Mouse (Mus musculus): ENCODE data around the gene Trhde. TPM values are rescaled to one million over a fixed set of nuclear protein-coding genes. Genes with fewer than 3 reads are reported as not detected.

Trhde gene
- polyA plus RNA-seq (2012; rRNA removed), result 0.54 TPM in 2 replicates

DNA sequence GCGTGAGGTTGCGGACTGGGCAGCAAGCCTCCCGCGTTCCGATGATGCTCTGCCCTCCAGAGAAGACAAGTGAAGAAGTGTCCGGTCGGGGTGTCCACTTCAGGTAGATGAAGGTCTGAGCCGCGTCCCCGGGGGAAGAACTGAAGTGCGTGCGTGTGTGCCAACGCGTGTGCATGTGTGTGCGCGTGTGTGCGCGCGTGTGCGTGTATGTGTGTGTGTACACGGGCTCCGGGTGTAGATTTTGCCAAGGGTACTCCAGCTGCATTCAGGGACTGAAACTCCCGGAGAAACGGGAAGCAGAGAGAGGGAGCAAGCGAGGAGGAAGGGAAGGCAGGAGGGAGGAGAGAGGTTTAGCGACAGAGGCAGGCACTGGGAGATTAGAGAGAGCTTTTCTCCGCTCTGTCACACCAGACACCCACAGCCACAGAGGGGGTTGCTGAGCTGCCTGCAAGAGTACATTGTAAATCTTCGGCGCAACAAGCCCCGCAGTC is at the start of gene Trhde:
Gene Trhde (minus strand): TSS at position 147 of the 491 bp plus-strand sequence.
- peak within 1 kb of the TSS; percentile 12 for H3K4me3 ChIP-seq (ENCODE audit: control insufficient read depth, low read depth, low read length)
- 0 out of 2 replicates have a peak, but pooled peaks cover 3% of the 10 kb centered on the region for H3K27me3 ChIP-seq (ENCODE audit: control insufficient read depth, insufficient read depth, low read length)
- H3K27ac ChIP-seq (ENCODE audit: control insufficient read depth, insufficient read depth, low read depth, low read length), result no peak within 1 kb of the TSS
- TF ChIP-seq POLR2A (IDR thresholded peaks at IDR 0.05; ENCODE audit: control insufficient read depth, low read depth, low read length) (no peak), CTCF (IDR thresholded peaks at IDR 0.05; ENCODE audit: control insufficient read depth, insufficient read depth, insufficient replicate concordance, low read depth, low read length) (no peak)
- peaks cover 18% of the 10 kb centered on the region for H3K4me1 ChIP-seq (ENCODE audit: control insufficient read depth, insufficient read depth, low read length)
- H3K36me3 ChIP-seq (ENCODE audit: control insufficient read depth, insufficient read depth, low read length), result no peaks in the 10 kb centered on the region

DNA sequence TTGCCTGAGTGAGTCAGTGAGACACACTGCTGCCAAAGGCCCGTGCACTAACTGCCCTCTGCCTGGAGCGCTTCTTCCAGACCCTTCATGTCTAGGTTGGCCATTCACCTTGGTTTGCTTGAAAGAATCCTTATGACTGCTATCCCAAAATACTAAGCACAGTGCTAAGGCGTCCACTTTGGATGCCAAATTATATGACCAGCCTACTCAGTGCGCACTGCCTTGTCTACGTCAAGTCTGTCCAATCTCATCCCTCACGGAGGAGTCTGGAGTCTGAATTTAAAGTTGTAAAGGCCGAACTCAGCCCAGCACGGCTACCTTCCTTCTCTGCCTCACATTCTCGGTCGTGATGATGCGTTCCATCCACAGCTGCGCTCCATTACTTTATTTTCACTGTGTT is 39.9 kb upstream of the Trhde start:
- no peak for TF ChIP-seq POLR2A (IDR thresholded peaks at IDR 0.05; ENCODE audit: control insufficient read depth, low read depth, low read length)
- no peak for TF ChIP-seq CTCF (IDR thresholded peaks at IDR 0.05; ENCODE audit: control insufficient read depth, insufficient read depth, insufficient replicate concordance, low read depth, low read length)
- H3K4me1 ChIP-seq (ENCODE audit: control insufficient read depth, insufficient read depth, low read length), result no peaks in the 10 kb centered on the region; the same call in 1 of the 2 replicates
- H3K27ac ChIP-seq (ENCODE audit: control insufficient read depth, insufficient read depth, low read depth, low read length), result no peak overlapping the region
- H3K27me3 ChIP-seq (ENCODE audit: control insufficient read depth, insufficient read depth, low read length), result no peaks in the 10 kb centered on the region
- H3K36me3 ChIP-seq (ENCODE audit: control insufficient read depth, insufficient read depth, low read length), result no peaks in the 10 kb centered on the region
- H3K4me3 ChIP-seq (ENCODE audit: control insufficient read depth, low read depth, low read length), result no peak overlapping the region

DNA sequence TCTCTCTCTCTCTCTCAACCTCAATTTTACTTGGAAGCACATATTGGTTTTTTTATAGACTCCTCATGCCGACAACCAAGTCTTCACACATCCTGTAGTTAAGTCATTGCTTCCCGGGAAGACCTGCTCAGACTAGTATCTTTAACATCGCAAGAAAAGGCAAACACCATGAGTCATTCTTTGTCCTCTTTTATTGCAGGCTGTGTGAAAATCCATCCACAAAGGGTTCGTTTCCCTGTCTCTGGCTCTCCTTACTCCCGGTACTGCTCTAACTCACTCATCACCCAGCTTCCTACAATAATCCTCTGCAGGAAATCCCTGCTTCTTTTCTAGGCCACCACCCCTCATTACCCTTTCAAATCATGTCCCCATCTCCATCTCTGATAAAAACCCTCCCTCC is 39.3 kb upstream of the Trhde start:
- Histone ChIP-seq H3K4me3 (ENCODE audit: control insufficient read depth, low read depth, low read length) (no peak overlapping the region), H3K4me1 (ENCODE audit: control insufficient read depth, insufficient read depth, low read length) (no peaks in the 10 kb centered on the region; the same call in 1 of the 2 replicates), H3K36me3 (ENCODE audit: control insufficient read depth, insufficient read depth, low read length) (no peaks in the 10 kb centered on the region), H3K27ac (ENCODE audit: control insufficient read depth, insufficient read depth, low read depth, low read length) (no peak overlapping the region), H3K27me3 (ENCODE audit: control insufficient read depth, insufficient read depth, low read length) (no peaks in the 10 kb centered on the region)
- TF ChIP-seq POLR2A (IDR thresholded peaks at IDR 0.05; ENCODE audit: control insufficient read depth, low read depth, low read length) (no peak), CTCF (IDR thresholded peaks at IDR 0.05; ENCODE audit: control insufficient read depth, insufficient read depth, insufficient replicate concordance, low read depth, low read length) (no peak)

DNA sequence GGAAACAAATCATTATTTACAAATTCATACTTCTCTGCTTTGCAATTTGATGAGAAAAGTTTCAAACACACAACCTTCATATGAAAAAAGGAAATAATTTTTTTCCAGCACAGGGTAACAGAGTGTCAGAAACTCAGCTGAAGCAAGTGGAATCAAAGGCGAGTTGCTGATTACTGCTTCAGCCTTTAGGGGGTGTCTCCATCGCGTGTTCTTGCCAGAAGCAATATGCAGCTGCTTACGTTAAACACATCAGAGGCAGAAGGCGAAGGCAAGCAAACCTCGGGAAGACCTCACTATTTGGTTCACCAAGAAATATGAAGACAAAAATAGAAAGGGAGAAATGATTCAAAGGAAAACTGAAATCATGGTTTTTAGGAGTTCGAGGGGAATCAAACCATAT is 29.2 kb upstream of the Trhde start:
- Histone ChIP-seq H3K36me3 (ENCODE audit: control insufficient read depth, insufficient read depth, low read length) (no peaks in the 10 kb centered on the region), H3K4me3 (ENCODE audit: control insufficient read depth, low read depth, low read length) (no peak overlapping the region), H3K4me1 (ENCODE audit: control insufficient read depth, insufficient read depth, low read length) (no peaks in the 10 kb centered on the region), H3K27me3 (ENCODE audit: control insufficient read depth, insufficient read depth, low read length) (no peaks in the 10 kb centered on the region), H3K27ac (ENCODE audit: control insufficient read depth, insufficient read depth, low read depth, low read length) (no peak overlapping the region)
- TF ChIP-seq CTCF (IDR thresholded peaks at IDR 0.05; ENCODE audit: control insufficient read depth, insufficient read depth, insufficient replicate concordance, low read depth, low read length) (no peak), POLR2A (IDR thresholded peaks at IDR 0.05; ENCODE audit: control insufficient read depth, low read depth, low read length) (no peak)

DNA sequence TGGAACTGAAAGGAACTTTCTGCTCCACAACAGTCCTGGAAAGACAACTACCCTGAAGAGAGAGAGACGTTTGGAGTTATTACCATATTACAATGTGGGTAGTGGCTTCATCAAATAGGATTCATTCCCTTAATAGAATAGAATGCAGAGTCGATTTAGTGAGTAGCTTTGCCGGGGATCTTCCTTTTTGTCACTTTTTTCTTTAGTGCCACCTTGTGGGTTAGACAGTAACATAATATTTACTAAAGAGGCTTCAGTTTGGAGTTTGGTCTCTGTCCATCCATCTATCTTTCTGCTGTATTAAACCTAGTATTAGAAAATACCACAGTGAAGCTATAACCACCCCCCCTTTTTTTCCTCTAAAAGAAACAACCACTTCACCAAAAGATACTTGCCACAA is 6.7 kb upstream of the Trhde start:
- Histone ChIP-seq H3K27ac (ENCODE audit: control insufficient read depth, insufficient read depth, low read depth, low read length) (no peak overlapping the region), H3K4me3 (ENCODE audit: control insufficient read depth, low read depth, low read length) (no peak overlapping the region), H3K4me1 (ENCODE audit: control insufficient read depth, insufficient read depth, low read length) (no peaks in the 10 kb centered on the region), H3K27me3 (ENCODE audit: control insufficient read depth, insufficient read depth, low read length) (no peaks in the 10 kb centered on the region), H3K36me3 (ENCODE audit: control insufficient read depth, insufficient read depth, low read length) (no peaks in the 10 kb centered on the region)
- TF ChIP-seq POLR2A (IDR thresholded peaks at IDR 0.05; ENCODE audit: control insufficient read depth, low read depth, low read length) (no peak), CTCF (IDR thresholded peaks at IDR 0.05; ENCODE audit: control insufficient read depth, insufficient read depth, insufficient replicate concordance, low read depth, low read length) (no peak)

DNA sequence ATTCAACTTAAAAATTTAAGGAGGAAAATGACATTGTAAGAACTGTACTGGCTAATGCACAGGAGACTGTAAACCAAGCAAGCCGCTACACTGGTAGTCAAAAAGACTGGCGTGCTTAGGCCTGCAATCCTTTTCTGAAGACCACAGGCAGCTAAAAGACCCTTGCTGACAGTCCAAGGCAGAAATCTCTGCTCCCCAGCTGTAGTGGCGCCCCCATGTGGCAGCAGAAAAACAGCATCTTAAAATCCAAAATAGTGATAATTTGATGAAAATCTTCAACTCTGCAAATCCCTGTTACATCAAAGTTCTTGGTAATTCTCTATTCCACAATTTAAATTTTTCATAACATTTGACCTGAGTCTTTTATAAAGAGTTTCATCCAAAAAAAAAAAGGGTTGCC is 3.8 kb upstream of the Trhde start:
- no peaks in the 10 kb centered on the region for H3K36me3 ChIP-seq (ENCODE audit: control insufficient read depth, insufficient read depth, low read length)
- no peak overlapping the region for H3K27ac ChIP-seq (ENCODE audit: control insufficient read depth, insufficient read depth, low read depth, low read length)
- H3K4me3 ChIP-seq (ENCODE audit: control insufficient read depth, low read depth, low read length), result no peak overlapping the region
- H3K4me1 ChIP-seq (ENCODE audit: control insufficient read depth, insufficient read depth, low read length), result peaks cover 10% of the 10 kb centered on the region
- TF ChIP-seq CTCF (IDR thresholded peaks at IDR 0.05; ENCODE audit: control insufficient read depth, insufficient read depth, insufficient replicate concordance, low read depth, low read length) (peak; percentile 47; the same call in 1 of the 2 replicates), POLR2A (IDR thresholded peaks at IDR 0.05; ENCODE audit: control insufficient read depth, low read depth, low read length) (no peak)
- no peaks in the 10 kb centered on the region for H3K27me3 ChIP-seq (ENCODE audit: control insufficient read depth, insufficient read depth, low read length)

DNA sequence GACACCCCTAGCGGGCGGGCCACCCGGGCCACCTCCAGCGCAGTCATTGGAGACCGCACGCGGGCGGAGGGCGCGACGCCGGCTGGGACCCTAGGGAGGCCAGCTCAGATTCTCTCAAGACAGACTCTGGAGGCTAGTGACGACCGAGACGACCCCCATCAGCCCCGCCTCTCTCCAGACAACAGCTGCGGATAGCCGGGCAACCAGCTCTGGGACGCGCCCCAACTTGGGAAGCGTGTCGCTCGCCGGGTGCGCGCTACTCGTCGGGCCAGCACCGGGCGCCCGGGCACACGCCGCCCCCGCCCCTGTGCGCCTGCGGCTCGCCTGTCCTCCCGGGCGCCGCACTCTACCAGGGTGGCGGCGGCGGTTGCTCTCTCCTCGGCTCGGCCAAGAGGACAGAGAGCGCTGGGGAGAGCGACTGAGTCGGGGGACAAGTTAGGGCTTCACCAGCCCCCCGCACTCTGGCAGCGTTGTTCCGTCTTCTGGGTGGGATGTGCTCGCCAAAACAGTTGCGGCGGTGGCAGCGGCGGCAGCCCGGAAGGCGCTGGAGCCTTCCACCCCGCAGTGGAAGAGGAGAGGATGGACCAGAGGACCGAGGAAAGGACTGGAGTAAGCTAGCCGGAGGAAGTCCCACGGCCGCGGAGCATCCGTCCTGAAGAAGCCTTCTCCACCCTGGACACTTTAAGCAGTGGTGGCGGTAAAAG is 498 bp downstream of the Trhde start:
- Histone ChIP-seq H3K27me3 (ENCODE audit: control insufficient read depth, insufficient read depth, low read length) (0 out of 2 replicates have a peak, but pooled peaks cover 3% of the 10 kb centered on the region), H3K36me3 (ENCODE audit: control insufficient read depth, insufficient read depth, low read length) (no peaks in the 10 kb centered on the region), H3K4me1 (ENCODE audit: control insufficient read depth, insufficient read depth, low read length) (peaks cover 18% of the 10 kb centered on the region), H3K27ac (ENCODE audit: control insufficient read depth, insufficient read depth, low read depth, low read length) (no peak overlapping the region), H3K4me3 (ENCODE audit: control insufficient read depth, low read depth, low read length) (peak overlapping the region; percentile 12)
- TF ChIP-seq POLR2A (IDR thresholded peaks at IDR 0.05; ENCODE audit: control insufficient read depth, low read depth, low read length) (no peak), CTCF (IDR thresholded peaks at IDR 0.05; ENCODE audit: control insufficient read depth, insufficient read depth, insufficient replicate concordance, low read depth, low read length) (no peak)
